Mouse (Mus musculus) neural tube, embryonic 11.5 days (tissue): ENCODE results near the gene Gm5136. TPM values are rescaled to one million over a fixed set of nuclear protein-coding genes. Genes with fewer than 3 reads are reported as not detected.

Experiments used
- ATAC-seq: fragments of 200-750 bp; cut with Nextera tagmentation; 2 replicates; pipeline ENCODE4 v1.8.0; 2017; ENCODE audit warnings: moderate number of reproducible peaks, mild to moderate bottlenecking, moderate TSS enrichment, moderate library complexity; ENCODE audit not compliant: insufficient read depth, low FRiP score, low TSS enrichment
- DNase-seq: peaks from one replicate; pipeline ENCODE4 v3.0.0-alpha.2; 2015; ENCODE audit warnings: low spot score
- H3K27ac ChIP-seq: fragments of 300-500 bp; sonication (generic); 2 replicates; pipeline ENCODE4 v1.5.1; 2014; ENCODE audit warnings: low read depth, mild to moderate bottlenecking, low read length
- H3K27me3 ChIP-seq: fragments of 300-500 bp; sonication (generic); 2 replicates; pipeline ENCODE4 v1.6.1; 2014; ENCODE audit warnings: mild to moderate bottlenecking, low read length, mixed read lengths; ENCODE audit not compliant: control insufficient read depth, insufficient read depth
- H3K36me3 ChIP-seq: fragments of 300-500 bp; sonication (generic); 2 replicates; pipeline ENCODE4 v1.6.1; 2014; ENCODE audit warnings: mild to moderate bottlenecking, low read length, moderate library complexity, mixed read lengths; ENCODE audit not compliant: control insufficient read depth, insufficient read depth
- H3K4me1 ChIP-seq: fragments of 300-500 bp; sonication (generic); 2 replicates; pipeline ENCODE4 v1.6.1; 2014; ENCODE audit warnings: low read length, mixed read lengths; ENCODE audit not compliant: control insufficient read depth, insufficient read depth
- H3K4me2 ChIP-seq: fragments of 300-500 bp; sonication (generic); 2 replicates; pipeline ENCODE4 v1.6.1; 2014; ENCODE audit warnings: low read depth, mild to moderate bottlenecking, moderate library complexity
- H3K4me3 ChIP-seq: fragments of 300-500 bp; sonication (generic); 2 replicates; pipeline ENCODE4 v1.5.1; 2014; ENCODE audit warnings: low read depth, low read length
- H3K9ac ChIP-seq: fragments of 300-500 bp; sonication (generic); 2 replicates; pipeline ENCODE4 v1.6.1; 2014; ENCODE audit warnings: mild to moderate bottlenecking, low read length
- H3K9me3 ChIP-seq: fragments of 300-500 bp; sonication (generic); 2 replicates; pipeline ENCODE4 v1.6.1; 2016; ENCODE audit warnings: low read length; ENCODE audit not compliant: control insufficient read depth
- WGBS: fragments of 180-500 bp; shearing (Covaris S2); extraction: QIAGEN DNeasy Blood & Tissue Kit; methylation state at CpG from one replicate; pipeline ENCODE4 v1.1.7; 2014; 5-methylcytosine and 5-hydroxymethylcytosine counted together
- polyA plus RNA-seq: library from polyadenylated mRNA; unstranded; fragments of >200 nt; fragmentation: Nextera tagmentation; extraction: Ambion mirVana; gene quantifications from 2 replicates; pipeline ENCODE4 v1.2.1, GENCODE M21; 2014

Gene Gm5136
- polyA plus RNA-seq, 1 experiment from 2014 or later = not detected

GRCm38 (mm10) chr10:108697062-108697461 lies 2.9 kb downstream of the Gm5136 start:
- Histone ChIP-seq H3K27me3 (no peaks in the 10 kb centered on the region), H3K4me3 (no peak overlapping the region), H3K4me1 (no peaks in the 10 kb centered on the region), H3K4me2 (no peak overlapping the region), H3K9ac (no peak overlapping the region), H3K27ac (no peak overlapping the region), H3K9me3 (no peaks in the 10 kb centered on the region), H3K36me3 (no peaks in the 10 kb centered on the region)
- ATAC-seq = no peak
- no peak for DNase-seq
- 74% methylated on average over 5 of the region's 5 CpGs for WGBS

- no peaks in the 10 kb centered on the region for H3K27me3 ChIP-seq
- H3K4me3 ChIP-seq = no peak overlapping the region
- H3K4me1 ChIP-seq = no peaks in the 10 kb centered on the region
- no peak for DNase-seq
- no peak overlapping the region for H3K27ac ChIP-seq
- no peaks in the 10 kb centered on the region for H3K9me3 ChIP-seq
- H3K4me2 ChIP-seq = no peak overlapping the region
- H3K9ac ChIP-seq = no peak overlapping the region
- no peaks in the 10 kb centered on the region for H3K36me3 ChIP-seq
- WGBS = 72% methylated on average over 9 of the region's 9 CpGs
- peak; percentile 38; the same call in 1 of the 2 replicates for ATAC-seq
Measured at GRCm38 (mm10) chr10:108690954-108691353, 9.0 kb downstream of the Gm5136 start.

GRCm38 (mm10) chr10:108686696-108687095 lies 13.3 kb downstream of the Gm5136 start:
- DNase-seq = no peak
- H3K9me3 ChIP-seq = no peaks in the 10 kb centered on the region
- 90% methylated on average over 4 of the region's 4 CpGs for WGBS
- H3K27ac ChIP-seq = no peak overlapping the region
- no peak overlapping the region for H3K9ac ChIP-seq
- H3K4me2 ChIP-seq = no peak overlapping the region
- no peak for ATAC-seq
- no peaks in the 10 kb centered on the region for H3K4me1 ChIP-seq
- no peak overlapping the region for H3K4me3 ChIP-seq
- H3K27me3 ChIP-seq = no peaks in the 10 kb centered on the region
- H3K36me3 ChIP-seq = no peaks in the 10 kb centered on the region

GRCm38 (mm10) chr10:108679675-108680390 lies 20.1 kb downstream of the Gm5136 start:
- no peak overlapping the region for H3K9ac ChIP-seq
- H3K27me3 ChIP-seq = no peaks in the 10 kb centered on the region
- DNase-seq (no peak), ATAC-seq (no peak)
- H3K4me1 ChIP-seq = no peaks in the 10 kb centered on the region
- 82% methylated on average over 14 of the region's 14 CpGs for WGBS
- no peak overlapping the region for H3K4me3 ChIP-seq
- H3K36me3 ChIP-seq = no peaks in the 10 kb centered on the region
- no peaks in the 10 kb centered on the region for H3K9me3 ChIP-seq
- no peak overlapping the region for H3K27ac ChIP-seq
- no peak overlapping the region for H3K4me2 ChIP-seq

- H3K9ac ChIP-seq = no peak overlapping the region
- H3K27me3 ChIP-seq = no peaks in the 10 kb centered on the region
- 88% methylated on average over 8 of the region's 8 CpGs for WGBS
- H3K4me2 ChIP-seq = no peak overlapping the region
- no peaks in the 10 kb centered on the region for H3K4me1 ChIP-seq
- H3K4me3 ChIP-seq = no peak overlapping the region
- no peaks in the 10 kb centered on the region for H3K36me3 ChIP-seq
- DNase-seq = no peak
- ATAC-seq = no peak
- no peaks in the 10 kb centered on the region for H3K9me3 ChIP-seq
- no peak overlapping the region for H3K27ac ChIP-seq
Measured at GRCm38 (mm10) chr10:108677053-108677452, 22.9 kb downstream of the Gm5136 start.

GRCm38 (mm10) chr10:108668944-108669343 lies 31.0 kb downstream of the Gm5136 start:
- Histone ChIP-seq H3K4me2 (no peak overlapping the region), H3K9me3 (no peaks in the 10 kb centered on the region), H3K4me1 (no peaks in the 10 kb centered on the region), H3K36me3 (no peaks in the 10 kb centered on the region), H3K4me3 (no peak overlapping the region), H3K27me3 (no peaks in the 10 kb centered on the region), H3K9ac (no peak overlapping the region), H3K27ac (no peak overlapping the region)
- 92% methylated on average over 3 of the region's 3 CpGs for WGBS
- ATAC-seq (no peak), DNase-seq (no peak)

- H3K4me1 ChIP-seq = no peaks in the 10 kb centered on the region
Measured at GRCm38 (mm10) chr10:108660295-108660694, 39.7 kb downstream of the Gm5136 start.

GRCm38 (mm10) chr10:108658300-108658699 lies 41.7 kb downstream of the Gm5136 start:
- H3K9ac ChIP-seq = no peak overlapping the region
- no peak overlapping the region for H3K4me3 ChIP-seq
- no peak overlapping the region for H3K27ac ChIP-seq
- H3K36me3 ChIP-seq = no peaks in the 10 kb centered on the region
- no peaks in the 10 kb centered on the region for H3K4me1 ChIP-seq
- no peaks in the 10 kb centered on the region for H3K27me3 ChIP-seq
- H3K4me2 ChIP-seq = no peak overlapping the region
- no peaks in the 10 kb centered on the region for H3K9me3 ChIP-seq
- DNase-seq (no peak), ATAC-seq (no peak)
- WGBS = 84% methylated on average over 2 of the region's 2 CpGs

More at GRCm38 (mm10) chr10:108660295-108660694, 39.7 kb downstream of the Gm5136 start:
- H3K27ac ChIP-seq = no peak overlapping the region
- 65% methylated on average over 3 of the region's 3 CpGs for WGBS
- H3K9ac ChIP-seq = no peak overlapping the region
- H3K27me3 ChIP-seq = no peaks in the 10 kb centered on the region
- no peak overlapping the region for H3K4me2 ChIP-seq
- no peak for DNase-seq
- no peak overlapping the region for H3K4me3 ChIP-seq
- ATAC-seq = no peak
- no peaks in the 10 kb centered on the region for H3K9me3 ChIP-seq
- H3K36me3 ChIP-seq = no peaks in the 10 kb centered on the region

GRCm38 (mm10) chr10:108657669-108658068 lies 42.3 kb downstream of the Gm5136 start:
- H3K4me2 ChIP-seq = no peak overlapping the region
- no peaks in the 10 kb centered on the region for H3K4me1 ChIP-seq
- H3K36me3 ChIP-seq = no peaks in the 10 kb centered on the region
- H3K9ac ChIP-seq = no peak overlapping the region
- H3K4me3 ChIP-seq = no peak overlapping the region
- no peaks in the 10 kb centered on the region for H3K9me3 ChIP-seq
- DNase-seq = no peak
- ATAC-seq = no peak
- H3K27ac ChIP-seq = no peak overlapping the region
- no peaks in the 10 kb centered on the region for H3K27me3 ChIP-seq
